Mouse (Mus musculus) liver, embryonic 16.5 days (tissue): ENCODE data around the gene Gm11027. TPM values are rescaled to one million over a fixed set of nuclear protein-coding genes. Genes with fewer than 3 reads are reported as not detected.

Source experiments
- ATAC-seq: fragments of 200-750 bp; cut with Nextera tagmentation; 2 replicates; pipeline ENCODE4 v1.8.0; 2017; ENCODE audit warnings: low read depth, mild to moderate bottlenecking, moderate number of reproducible peaks, moderate library complexity
- H3K27ac ChIP-seq: fragments of 300-500 bp; sonication (generic); 2 replicates; pipeline ENCODE4 v1.5.1; 2014; ENCODE audit warnings: mild to moderate bottlenecking, low read length
- H3K27me3 ChIP-seq: fragments of 300-500 bp; sonication (generic); 2 replicates; pipeline ENCODE4 v1.6.1; 2014; ENCODE audit warnings: low read depth, low read length, mixed read lengths; ENCODE audit not compliant: control insufficient read depth, insufficient read depth
- H3K36me3 ChIP-seq: fragments of 300-500 bp; sonication (generic); 2 replicates; pipeline ENCODE4 v1.6.1; 2014; ENCODE audit warnings: mild to moderate bottlenecking; ENCODE audit not compliant: control insufficient read depth, insufficient read depth
- H3K4me1 ChIP-seq: fragments of 300-500 bp; sonication (generic); 2 replicates; pipeline ENCODE4 v1.6.1; 2014; ENCODE audit warnings: low read depth, low read length, mixed read lengths; ENCODE audit not compliant: control insufficient read depth
- H3K4me2 ChIP-seq: fragments of 300-500 bp; sonication (generic); 2 replicates; pipeline ENCODE4 v1.6.1; 2014; ENCODE audit warnings: low read depth, low read length, mixed read lengths
- H3K4me3 ChIP-seq: fragments of 300-500 bp; sonication (generic); 2 replicates; pipeline ENCODE4 v1.5.1; 2014; ENCODE audit warnings: low read depth, mild to moderate bottlenecking, low read length
- H3K9ac ChIP-seq: fragments of 300-500 bp; sonication (generic); 2 replicates; pipeline ENCODE4 v1.6.1; 2014; ENCODE audit warnings: low read depth, low read length
- H3K9me3 ChIP-seq: fragments of 300-500 bp; sonication (generic); replicated peaks from 2 replicates; pipeline ENCODE4 v1.6.1; 2016; ENCODE audit warnings: low read length; ENCODE audit not compliant: control insufficient read depth
- WGBS: fragments of 180-500 bp; shearing (Covaris S2); extraction: QIAGEN DNeasy Blood & Tissue Kit; methylation state at CpG from one replicate; pipeline ENCODE4 v1.1.7; 2014; ENCODE audit not compliant: insufficient replicate concordance; 5-methylcytosine and 5-hydroxymethylcytosine counted together
- polyA plus RNA-seq: library from polyadenylated mRNA; unstranded; fragments of >200 nt; fragmentation: Nextera tagmentation; extraction: Ambion mirVana; gene quantifications from 2 replicates; pipeline ENCODE4 v1.2.1, GENCODE M21; 2015

Gm11027 gene
- polyA plus RNA-seq, 1 experiment from 2014 or later: not detected

GRCm38 (mm10) chr12:116271071-116271470 is 4.1 kb upstream of the Gm11027 start:
- H3K36me3 ChIP-seq: no peaks in the 10 kb centered on the region
- H3K4me2 ChIP-seq: no peak overlapping the region
- H3K9ac ChIP-seq: no peak overlapping the region
- ATAC-seq: no peak
- no peaks in the 10 kb centered on the region for H3K9me3 ChIP-seq
- H3K27me3 ChIP-seq: no peaks in the 10 kb centered on the region
- H3K27ac ChIP-seq: no peak overlapping the region
- 87% methylated on average over 2 of the region's 2 CpGs for WGBS
- peaks cover 16% of the 10 kb centered on the region for H3K4me1 ChIP-seq
- H3K4me3 ChIP-seq: no peak overlapping the region

- no peak overlapping the region for H3K4me2 ChIP-seq
- H3K9me3 ChIP-seq: no peaks in the 10 kb centered on the region
- ATAC-seq: no peak
- H3K27me3 ChIP-seq: no peaks in the 10 kb centered on the region
- H3K27ac ChIP-seq: no peak overlapping the region
- no peak overlapping the region for H3K4me3 ChIP-seq
- 66% methylated on average over 1 of the region's 1 CpGs for WGBS
- no peaks in the 10 kb centered on the region for H3K36me3 ChIP-seq
- peaks cover 31% of the 10 kb centered on the region for H3K4me1 ChIP-seq
- no peak overlapping the region for H3K9ac ChIP-seq
Observed at GRCm38 (mm10) chr12:116273733-116274132, 1.5 kb upstream of the Gm11027 start.

- H3K4me1 ChIP-seq: peaks cover 39% of the 10 kb centered on the region
- H3K9ac ChIP-seq: no peak overlapping the region
- 68% methylated on average over 4 of the region's 4 CpGs for WGBS
- no peak overlapping the region for H3K4me2 ChIP-seq
- no peaks in the 10 kb centered on the region for H3K36me3 ChIP-seq
- no peaks in the 10 kb centered on the region for H3K27me3 ChIP-seq
- no peak overlapping the region for H3K4me3 ChIP-seq
- no peaks in the 10 kb centered on the region for H3K9me3 ChIP-seq
- H3K27ac ChIP-seq: no peak overlapping the region
- ATAC-seq: no peak
Observed at GRCm38 (mm10) chr12:116275631-116276030, 445 bp downstream of the Gm11027 start.

- Histone ChIP-seq H3K27ac (peak overlapping the region; percentile 54), H3K4me1 (peaks cover 39% of the 10 kb centered on the region), H3K9ac (no peak overlapping the region), H3K4me3 (no peak overlapping the region), H3K9me3 (no peaks in the 10 kb centered on the region), H3K36me3 (no peaks in the 10 kb centered on the region), H3K4me2 (peak overlapping the region; percentile 5; the same call in 1 of the 2 replicates), H3K27me3 (no peaks in the 10 kb centered on the region)
- ATAC-seq: no peak
- WGBS: 17% methylated on average over 2 of the region's 2 CpGs
Observed at GRCm38 (mm10) chr12:116276961-116277360, 1.8 kb downstream of the Gm11027 start.

- peak overlapping the region; percentile 1; the same call in 1 of the 2 replicates for H3K27ac ChIP-seq
- H3K9me3 ChIP-seq: no peaks in the 10 kb centered on the region
- H3K9ac ChIP-seq: no peak overlapping the region
- H3K36me3 ChIP-seq: no peaks in the 10 kb centered on the region
- H3K4me1 ChIP-seq: peaks cover 38% of the 10 kb centered on the region
- H3K4me2 ChIP-seq: no peak overlapping the region
- 62% methylated on average over 1 of the region's 1 CpGs for WGBS
- no peak for ATAC-seq
- H3K27me3 ChIP-seq: no peaks in the 10 kb centered on the region
- H3K4me3 ChIP-seq: no peak overlapping the region
Observed at GRCm38 (mm10) chr12:116278541-116278940, 3.4 kb downstream of the Gm11027 start.

- no peak for ATAC-seq
- Histone ChIP-seq H3K9me3 (no peaks in the 10 kb centered on the region), H3K36me3 (no peaks in the 10 kb centered on the region), H3K4me1 (peaks cover 38% of the 10 kb centered on the region), H3K9ac (no peak overlapping the region), H3K27ac (peak overlapping the region; percentile 42; the same call in 1 of the 2 replicates), H3K27me3 (no peaks in the 10 kb centered on the region), H3K4me3 (no peak overlapping the region), H3K4me2 (no peak overlapping the region)
- WGBS: 74% methylated on average over 2 of the region's 2 CpGs
Observed at GRCm38 (mm10) chr12:116279181-116279580, 4.0 kb downstream of the Gm11027 start.

- WGBS: under 1% methylated on average over 7 of the region's 7 CpGs
- no peaks in the 10 kb centered on the region for H3K27me3 ChIP-seq
- peak overlapping the region; percentile 99 for H3K27ac ChIP-seq
- H3K4me3 ChIP-seq: peak overlapping the region; percentile 100
- no peak for ATAC-seq
- H3K4me1 ChIP-seq: peaks cover 36% of the 10 kb centered on the region
- no peaks in the 10 kb centered on the region for H3K36me3 ChIP-seq
- H3K4me2 ChIP-seq: peak overlapping the region; percentile 88
- H3K9me3 ChIP-seq: no peaks in the 10 kb centered on the region
- peak overlapping the region; percentile 99 for H3K9ac ChIP-seq
Observed at GRCm38 (mm10) chr12:116280149-116280652, 5.0 kb downstream of the Gm11027 start.

- Histone ChIP-seq H3K36me3 (no peaks in the 10 kb centered on the region), H3K27ac (peak within 1 kb of the TSS; percentile 99), H3K4me1 (peaks cover 35% of the 10 kb centered on the region), H3K4me2 (peak within 1 kb of the TSS; percentile 88), H3K9ac (peak within 1 kb of the TSS; percentile 99), H3K27me3 (no peaks in the 10 kb centered on the region), H3K9me3 (no peaks in the 10 kb centered on the region), H3K4me3 (peak within 1 kb of the TSS; percentile 100)
- ATAC-seq: peak; percentile 90
- under 1% methylated on average over 61 of the region's 68 CpGs for WGBS
Observed at GRCm38 (mm10) chr12:116280653-116281364, 5.6 kb downstream of the Gm11027 start, which contains the start of gene Esyt2. Esyt2 (plus strand) TSS chr12:116281196.
